Mouse (Mus musculus) cerebellum, adult 2 months (tissue): ENCODE data around the gene Stab2. TPM values are rescaled to one million over a fixed set of nuclear protein-coding genes. Genes with fewer than 3 reads are reported as not detected.

ENCODE experiments used
- DNase-seq, 2 experiments: peaks; one replicate each; pipeline ENCODE4 v3.0.0; 2021
- H3K27ac ChIP-seq: fragments of 200-500 bp; 2 replicates; pipeline ENCODE4 v1.5.1; 2012; ENCODE audit warnings: low read length, control low read depth, inconsistent platforms; ENCODE audit not compliant: insufficient read depth
- H3K27me3 ChIP-seq: fragments of 200-500 bp; 2 replicates; pipeline ENCODE4 v1.6.1; 2012; ENCODE audit warnings: inconsistent platforms, mild to moderate bottlenecking, low read length, moderate library complexity; ENCODE audit not compliant: control insufficient read depth, insufficient read depth
- H3K4me1 ChIP-seq: fragments of 200-500 bp; 2 replicates; pipeline ENCODE4 v1.6.1; 2011; ENCODE audit warnings: low read length; ENCODE audit not compliant: control insufficient read depth, insufficient read depth
- H3K4me3 ChIP-seq: fragments of 200-500 bp; replicated peaks from 2 replicates; pipeline ENCODE3; 2011; ENCODE audit warnings: mild to moderate bottlenecking, low read depth, low read length, control low read depth; ENCODE audit not compliant: insufficient read depth
- CTCF ChIP-seq: fragments of 200-500 bp; IDR thresholded peaks from 2 replicates; pipeline ENCODE4 v1.5.1; 2011; ENCODE audit warnings: low read depth, mild to moderate bottlenecking, control low read depth, low read length, moderate library complexity, borderline replicate concordance; ENCODE audit not compliant: insufficient read depth
- POLR2A ChIP-seq: fragments of 200-500 bp; IDR thresholded peaks from 2 replicates; pipeline ENCODE4 v1.6.1; 2011; ENCODE audit warnings: low read length, control low read depth, borderline replicate concordance; ENCODE audit not compliant: insufficient read depth
- WGBS: fragments of 180-500 bp; shearing (Covaris S2); methylation state at CpG from one replicate; pipeline ENCODE4 v1.1.7; 2018; 5-methylcytosine and 5-hydroxymethylcytosine counted together
- polyA plus RNA-seq: library from polyadenylated mRNA; depleted of rRNA; stranded (reverse); fragments of >200 nt; gene quantifications from 2 replicates; pipeline ENCODE4 v1.2.3, GENCODE M21; 2012

The Stab2 gene
- polyA plus RNA-seq, 1 experiment = 0.11 TPM

DNA sequence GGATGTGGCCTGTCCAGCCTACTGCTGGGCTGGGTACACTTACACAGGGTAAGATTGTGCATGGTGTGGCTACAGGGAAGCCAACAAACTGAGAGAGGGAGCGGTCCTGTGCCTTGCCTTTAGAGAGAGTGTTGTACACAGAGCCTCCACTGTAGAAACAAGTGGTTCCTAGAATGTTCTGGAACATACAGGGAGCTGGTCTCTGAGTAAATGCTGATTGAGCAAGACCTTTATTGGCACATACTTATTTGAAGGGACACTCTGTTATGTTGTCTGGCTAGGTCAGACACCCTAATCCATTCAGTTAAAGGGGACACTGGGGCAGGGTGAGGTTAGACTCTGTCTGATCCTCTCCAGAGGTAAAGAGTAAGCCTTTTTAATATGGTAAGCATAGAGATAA is 84.2 kb downstream of the Stab2 start:
- H3K27ac ChIP-seq = no peak overlapping the region
- no peaks in the 10 kb centered on the region for H3K4me1 ChIP-seq
- H3K4me3 ChIP-seq = no peak overlapping the region
- no peak for TF ChIP-seq POLR2A
- TF ChIP-seq CTCF = no peak
- no peak for DNase-seq
- no peaks in the 10 kb centered on the region for H3K27me3 ChIP-seq
- 83% methylated on average over 1 of the region's 1 CpGs for WGBS

DNA sequence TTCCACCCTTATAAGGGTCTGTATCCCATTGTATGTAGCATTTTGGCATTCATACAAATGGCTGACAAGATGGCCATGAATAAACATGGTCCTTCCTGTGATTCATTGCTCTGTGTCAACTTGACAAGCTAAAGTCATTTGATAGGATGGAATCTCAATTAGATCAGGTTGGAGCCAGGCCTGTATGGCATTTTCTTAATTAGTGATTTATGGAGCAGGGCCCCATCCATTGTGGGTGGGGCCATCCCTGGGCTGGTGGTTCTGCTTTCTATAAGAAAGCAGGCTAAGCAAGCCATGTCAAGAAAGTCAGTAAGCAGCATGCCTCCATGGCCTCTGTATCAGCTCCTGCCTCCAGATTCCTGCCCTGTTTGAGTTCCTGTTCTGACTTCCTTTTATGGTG is 92.2 kb downstream of the Stab2 start:
- no peak for DNase-seq
- TF ChIP-seq CTCF (no peak), POLR2A (no peak)
- H3K27me3 ChIP-seq = no peaks in the 10 kb centered on the region
- no peaks in the 10 kb centered on the region for H3K4me1 ChIP-seq
- H3K4me3 ChIP-seq = no peak overlapping the region
- H3K27ac ChIP-seq = no peak overlapping the region

DNA sequence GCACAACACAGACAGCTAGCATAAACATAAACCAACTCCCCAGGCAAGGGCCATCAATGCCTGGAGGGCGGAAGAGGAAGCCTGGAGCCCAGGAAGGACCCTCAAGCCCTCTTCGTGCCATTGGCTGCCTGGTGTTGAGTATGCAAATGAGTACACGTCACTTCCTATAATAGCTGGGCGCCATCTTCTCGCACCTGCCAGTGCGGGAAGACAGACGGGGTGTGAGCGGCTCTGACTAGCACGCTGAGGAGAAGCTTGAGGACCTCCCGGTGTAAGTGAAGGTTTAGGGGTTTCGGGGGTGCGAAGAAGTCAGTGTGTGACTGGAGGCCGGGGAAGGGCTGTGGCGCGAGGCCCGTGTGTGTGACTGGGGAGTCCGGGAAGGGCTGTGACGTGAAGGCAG is 99.3 kb downstream of the Stab2 start:
- no peaks in the 10 kb centered on the region for H3K27me3 ChIP-seq
- no peak for TF ChIP-seq POLR2A
- DNase-seq = no peak
- 94% methylated on average over 18 of the region's 18 CpGs for WGBS
- H3K4me1 ChIP-seq = no peaks in the 10 kb centered on the region
- no peak overlapping the region for H3K4me3 ChIP-seq
- H3K27ac ChIP-seq = no peak overlapping the region

DNA sequence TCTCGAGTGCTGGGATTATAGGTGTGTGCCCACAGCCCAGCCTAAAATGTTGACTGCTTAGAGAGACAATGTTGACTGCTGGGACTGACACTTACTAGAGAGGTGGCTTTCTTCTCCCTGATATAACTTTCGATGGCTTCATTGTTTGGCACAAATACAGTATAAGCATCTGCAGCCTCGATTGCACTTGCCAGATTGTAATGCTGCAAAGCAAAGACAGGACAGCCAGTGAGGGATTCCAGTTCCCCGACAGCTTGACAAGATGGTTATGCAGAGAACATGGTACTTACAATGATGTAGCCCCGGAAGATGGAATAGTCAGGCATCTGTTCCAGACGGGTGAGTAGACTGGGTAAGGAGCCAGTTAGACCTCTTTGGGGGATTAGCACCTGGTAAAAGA is 100.8 kb downstream of the Stab2 start:
- WGBS = 28% methylated on average over 6 of the region's 6 CpGs
- no peaks in the 10 kb centered on the region for H3K27me3 ChIP-seq
- TF ChIP-seq POLR2A (no peak), CTCF (no peak)
- H3K4me1 ChIP-seq = no peaks in the 10 kb centered on the region
- H3K4me3 ChIP-seq = no peak overlapping the region
- no peak for DNase-seq
- H3K27ac ChIP-seq = no peak overlapping the region

DNA sequence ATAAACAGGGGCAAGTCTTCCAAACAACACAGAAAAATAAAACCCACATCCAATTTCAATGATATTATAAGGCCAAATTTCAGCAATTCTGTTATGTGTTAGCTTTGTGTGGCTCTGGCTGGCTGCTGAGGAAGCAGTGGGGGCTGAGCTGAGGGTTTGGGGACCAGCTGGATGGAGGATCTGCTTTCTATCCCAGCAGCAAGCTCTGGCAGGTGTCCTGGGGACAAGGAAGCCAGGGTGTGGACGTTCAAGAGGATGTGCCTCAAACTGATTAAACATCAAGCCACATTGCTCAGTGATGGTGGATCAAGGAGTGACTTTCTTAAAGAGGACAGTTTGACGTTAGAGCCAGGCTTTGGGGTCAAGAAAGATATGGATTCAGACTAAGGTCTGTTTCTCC is 112.3 kb downstream of the Stab2 start:
- no peak for TF ChIP-seq POLR2A
- no peak for TF ChIP-seq CTCF
- Histone ChIP-seq H3K4me3 (no peak overlapping the region), H3K27me3 (no peaks in the 10 kb centered on the region; the same call in 1 of the 2 replicates), H3K27ac (no peak overlapping the region), H3K4me1 (peaks cover 2% of the 10 kb centered on the region; the same call in 1 of the 2 replicates)
- DNase-seq = no peak
- 56% methylated on average over 2 of the region's 2 CpGs for WGBS

DNA sequence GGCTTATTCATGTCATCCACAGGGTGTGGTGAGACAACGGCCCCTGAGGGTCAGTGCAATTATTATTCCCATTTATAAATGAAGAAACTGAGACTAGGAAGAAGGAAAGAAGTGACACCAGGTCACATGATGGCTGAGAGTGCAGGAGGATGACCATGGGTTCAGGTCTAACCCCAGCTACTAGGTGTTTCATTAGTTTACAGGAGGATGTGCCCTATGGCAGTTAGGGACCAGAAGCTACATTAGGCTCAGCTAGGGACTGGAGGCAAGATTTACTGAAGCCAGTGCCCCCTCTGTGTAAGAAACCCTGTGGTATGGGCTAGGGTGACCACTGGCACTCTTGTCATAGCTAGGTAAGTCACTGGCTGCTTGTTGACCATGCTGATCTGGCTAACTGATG is 116.8 kb downstream of the Stab2 start:
- 91% methylated on average over 1 of the region's 1 CpGs for WGBS
- TF ChIP-seq POLR2A (no peak), CTCF (no peak)
- no peak overlapping the region for H3K4me3 ChIP-seq

DNA sequence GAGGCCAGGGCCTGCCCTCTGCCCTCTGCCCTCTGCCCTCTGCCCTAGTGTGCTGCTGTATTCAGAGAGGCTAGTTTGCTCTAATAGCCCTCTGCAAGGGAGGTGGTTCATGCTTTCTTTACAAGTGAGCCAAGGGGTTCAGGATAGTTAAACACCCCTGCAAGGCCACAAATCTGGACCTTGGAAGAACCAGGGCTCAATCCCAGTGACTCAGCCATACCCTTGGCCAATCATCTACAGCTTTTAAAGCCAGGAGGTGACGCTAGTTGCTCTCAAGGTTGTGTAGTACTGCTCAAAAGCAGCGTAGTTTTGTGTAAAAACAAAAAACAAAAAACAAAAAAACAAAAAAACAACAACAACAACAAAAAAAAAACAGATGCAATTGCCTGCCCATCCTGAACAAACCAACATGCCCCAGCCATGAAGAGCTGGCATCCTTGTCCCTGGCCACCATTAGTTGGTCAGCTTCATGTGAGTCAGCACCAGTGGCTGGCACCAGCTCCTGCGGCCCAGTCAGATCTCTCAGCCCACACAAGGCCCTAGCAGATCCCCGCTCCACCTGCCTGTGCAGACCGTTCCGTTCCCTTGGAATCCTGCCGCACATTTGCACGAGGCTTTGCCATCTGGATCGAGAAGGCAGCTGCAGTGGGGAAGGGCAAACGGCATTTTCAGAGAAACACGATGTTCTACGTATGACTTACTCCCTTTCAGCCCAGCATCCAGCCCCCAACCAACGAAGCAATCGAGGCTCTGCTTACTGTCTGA is 117.5 kb downstream of the Stab2 start:
- TF ChIP-seq POLR2A (no peak), CTCF (no peak)
- Histone ChIP-seq H3K27me3 (no peaks in the 10 kb centered on the region; the same call in 1 of the 2 replicates), H3K4me3 (no peak overlapping the region), H3K27ac (no peak overlapping the region), H3K4me1 (peaks cover 4% of the 10 kb centered on the region; the same call in 1 of the 2 replicates)
- 42% methylated on average over 14 of the region's 14 CpGs for WGBS
- DNase-seq = peak in 1 of 2 experiments; percentile 10

More for the DNA sequence above, 116.8 kb downstream of the Stab2 start:
- no peak for DNase-seq
- Histone ChIP-seq H3K27me3 (no peaks in the 10 kb centered on the region; the same call in 1 of the 2 replicates), H3K4me1 (peaks cover 4% of the 10 kb centered on the region; the same call in 1 of the 2 replicates), H3K27ac (no peak overlapping the region)

DNA sequence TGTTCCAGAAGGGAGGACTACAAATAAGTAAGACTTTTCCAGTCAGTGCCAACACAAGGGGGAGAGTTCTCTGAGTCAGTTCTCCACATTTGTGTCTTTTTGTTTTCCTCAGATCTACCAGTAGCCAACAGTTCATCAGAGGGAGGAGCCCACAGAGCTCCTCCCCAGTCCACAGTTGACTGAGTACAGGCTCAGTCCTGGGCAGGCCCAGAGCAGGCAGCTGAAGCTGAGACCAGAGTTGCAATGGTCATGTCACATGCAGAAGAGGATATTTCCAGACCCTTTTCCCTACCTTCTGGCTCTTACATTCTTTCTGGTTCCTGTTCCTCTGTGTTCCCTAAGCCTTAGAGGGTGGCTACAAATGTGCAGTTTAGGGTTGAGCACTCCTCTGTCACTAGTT is 118.4 kb downstream of the Stab2 start:
- H3K4me1 ChIP-seq = peaks cover 4% of the 10 kb centered on the region; the same call in 1 of the 2 replicates
- no peak overlapping the region for H3K27ac ChIP-seq
- no peaks in the 10 kb centered on the region; the same call in 1 of the 2 replicates for H3K27me3 ChIP-seq
- TF ChIP-seq CTCF (no peak), POLR2A (no peak)
- DNase-seq = no peak
- H3K4me3 ChIP-seq = no peak overlapping the region
